Mouse (Mus musculus): ENCODE measurements at regions not wholly inside any gene's neighbourhood (a gene's known extent, or its start where the extent isn't known, plus 50 kb on each side); places are given as distances from the start of the nearest gene placed in this dataset.

DNA sequence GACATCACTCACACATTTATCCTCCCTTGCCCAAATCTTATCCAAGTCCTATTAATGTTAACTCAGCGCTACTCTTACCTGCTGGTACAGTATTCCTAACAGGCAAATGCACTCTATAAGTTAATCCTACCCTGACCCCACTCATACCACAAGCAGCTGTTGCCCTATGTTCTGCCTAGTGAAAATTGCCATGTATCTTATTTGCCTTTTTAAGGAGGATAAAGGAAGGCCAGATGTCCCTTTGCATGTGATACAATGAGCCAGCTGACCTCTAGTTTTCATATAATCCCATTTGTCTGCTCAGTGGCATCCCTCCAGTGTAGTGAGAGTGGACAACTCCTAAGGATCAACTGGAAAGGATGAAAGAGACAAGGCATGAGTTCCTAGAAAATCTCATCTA lies 67.9 kb upstream of the Ctso start:
- DNase-seq (ENCODE audit: low spot score) (no peak), ATAC-seq (ENCODE audit: low FRiP score) (no peak)
- Histone ChIP-seq H3K9ac (replicated peaks; ENCODE audit: low read length, poor library complexity, severe bottlenecking) (no peak overlapping the region), H3K36me3 (ENCODE audit: insufficient read depth, low read length) (no peaks in the 10 kb centered on the region), H3K4me1 (ENCODE audit: insufficient read depth, low read length) (no peaks in the 10 kb centered on the region), H3K4me2 (ENCODE audit: low read depth, low read length, poor library complexity, severe bottlenecking) (no peak overlapping the region), H3K27me3 (ENCODE audit: insufficient read depth, low read length) (no peaks in the 10 kb centered on the region), H3K9me3 (ENCODE audit: low read length) (no peaks in the 10 kb centered on the region), H3K27ac (ENCODE audit: low read depth, low read length) (no peak overlapping the region), H3K4me3 (ENCODE audit: low read depth, low read length) (no peak overlapping the region)
- WGBS = 87% methylated on average over 1 of the region's 1 CpGs
- TF ChIP-seq CTCF (IDR thresholded peaks at IDR 0.05) = no peak
